Mouse (Mus musculus): ENCODE results near the gene Gtsf1l.
A peak's percentile ranks its signal among the peaks of the same experiment; 100 is the strongest.

Gene Gtsf1l

GRCm38 (mm10) chr2:163087728-163088127 is at the start of gene Gtsf1l:
Gtsf1l (minus strand) TSS chr2:163087855.
- no peak for DNase-seq (ENCODE audit: low read depth, low spot score)

- DNase-seq (ENCODE audit: low read depth, low spot score): no peak
These were observed 49.3 kb upstream of the Gtsf1l start for GRCm38 (mm10) chr2:163136996-163137395.

- no peak for DNase-seq (ENCODE audit: low read depth, low spot score)
These were observed 48.3 kb upstream of the Gtsf1l start for GRCm38 (mm10) chr2:163135931-163136330.

- no peak for DNase-seq (ENCODE audit: low read depth, low spot score)
These were observed 44.7 kb upstream of the Gtsf1l start for GRCm38 (mm10) chr2:163132314-163132713.

DNA sequence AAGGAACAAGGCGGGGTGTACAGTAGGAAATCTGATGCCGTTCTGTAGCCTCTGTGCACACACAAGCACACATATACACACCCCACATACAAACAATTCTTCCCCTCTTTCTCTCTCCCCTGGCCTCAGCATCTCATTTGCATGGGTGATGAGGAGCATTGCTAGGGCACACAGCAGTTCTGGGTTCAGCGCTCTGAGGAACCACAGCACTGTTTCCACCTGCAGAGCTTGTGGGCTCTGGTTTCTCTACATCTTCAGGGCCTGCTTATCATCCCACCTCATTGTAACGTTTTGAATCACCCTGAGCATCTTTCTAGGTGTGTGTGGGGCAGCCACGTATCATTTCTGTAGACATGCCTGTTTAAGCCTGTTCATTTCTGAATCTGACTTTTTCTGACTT is 43.2 kb upstream of the Gtsf1l start:
- no peak for DNase-seq (ENCODE audit: low read depth, low spot score)

DNA sequence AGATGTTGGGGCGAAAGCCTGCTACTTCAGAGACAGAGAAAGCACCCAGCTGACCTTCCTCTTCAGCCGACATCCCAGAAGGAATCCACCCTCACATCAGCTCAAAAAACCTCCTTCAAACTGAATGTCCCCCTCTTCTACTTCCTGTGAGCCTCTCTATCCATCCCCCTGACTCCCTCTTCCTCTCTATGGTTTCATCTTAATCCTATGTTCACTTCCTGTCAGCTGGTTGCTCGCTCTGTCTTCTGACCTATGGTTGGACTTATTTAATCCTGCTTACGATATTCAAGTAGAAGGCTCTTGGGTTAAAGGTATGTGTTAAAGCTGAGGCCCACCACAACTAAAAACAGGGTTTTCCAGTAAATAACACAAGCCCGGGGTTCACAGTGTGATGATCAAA is 35.8 kb upstream of the Gtsf1l start:
- DNase-seq (ENCODE audit: low read depth, low spot score): no peak

GRCm38 (mm10) chr2:163122319-163122718 is 34.7 kb upstream of the Gtsf1l start:
- no peak for DNase-seq (ENCODE audit: low read depth, low spot score)

- DNase-seq (ENCODE audit: low read depth, low spot score): no peak
These were observed 33.7 kb upstream of the Gtsf1l start for GRCm38 (mm10) chr2:163121353-163121660.

DNA sequence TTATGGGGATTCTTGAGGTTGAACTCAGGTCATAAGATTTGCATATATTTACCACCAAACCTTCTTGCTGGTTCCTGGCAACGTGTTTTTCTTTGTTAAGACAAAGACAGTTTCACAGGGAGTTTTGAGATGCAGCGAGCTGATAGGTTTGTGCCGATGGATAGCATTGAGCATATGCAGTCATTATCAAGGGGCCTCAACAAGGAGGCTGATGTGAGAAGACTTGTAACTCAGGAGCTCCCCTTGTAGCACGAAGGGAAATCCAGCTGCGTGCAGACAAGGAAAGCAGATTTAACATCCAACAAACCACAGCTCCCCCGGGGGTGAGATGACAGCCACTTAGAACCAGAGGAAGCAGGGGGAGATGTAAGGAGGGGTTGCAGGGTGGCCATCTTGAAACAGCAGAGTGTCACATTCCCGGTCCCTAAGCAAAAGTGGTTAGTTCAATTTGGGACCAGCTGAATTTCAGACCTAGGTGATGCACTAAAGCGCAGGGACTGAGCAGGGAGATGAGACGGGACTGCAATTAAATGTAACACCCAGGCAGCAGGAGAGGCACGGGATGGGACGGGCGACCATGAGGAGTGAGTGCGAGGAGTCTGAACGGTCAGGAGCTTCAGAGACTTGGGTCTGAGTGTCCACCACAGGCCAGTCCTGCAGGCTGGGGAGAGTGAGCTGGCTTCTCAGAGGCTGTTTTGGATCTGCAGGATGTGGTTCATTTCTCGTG is 33.1 kb upstream of the Gtsf1l start:
- DNase-seq (ENCODE audit: low read depth, low spot score): no peak

GRCm38 (mm10) chr2:163111413-163112201 is 24.0 kb upstream of the Gtsf1l start:
- DNase-seq (ENCODE audit: low read depth, low spot score): peak; percentile 65

- DNase-seq (ENCODE audit: low read depth, low spot score): no peak
These were observed 23.1 kb upstream of the Gtsf1l start for GRCm38 (mm10) chr2:163110706-163111105.

- no peak for DNase-seq (ENCODE audit: low read depth, low spot score)
These were observed 20.7 kb upstream of the Gtsf1l start for GRCm38 (mm10) chr2:163108385-163108784.

DNA sequence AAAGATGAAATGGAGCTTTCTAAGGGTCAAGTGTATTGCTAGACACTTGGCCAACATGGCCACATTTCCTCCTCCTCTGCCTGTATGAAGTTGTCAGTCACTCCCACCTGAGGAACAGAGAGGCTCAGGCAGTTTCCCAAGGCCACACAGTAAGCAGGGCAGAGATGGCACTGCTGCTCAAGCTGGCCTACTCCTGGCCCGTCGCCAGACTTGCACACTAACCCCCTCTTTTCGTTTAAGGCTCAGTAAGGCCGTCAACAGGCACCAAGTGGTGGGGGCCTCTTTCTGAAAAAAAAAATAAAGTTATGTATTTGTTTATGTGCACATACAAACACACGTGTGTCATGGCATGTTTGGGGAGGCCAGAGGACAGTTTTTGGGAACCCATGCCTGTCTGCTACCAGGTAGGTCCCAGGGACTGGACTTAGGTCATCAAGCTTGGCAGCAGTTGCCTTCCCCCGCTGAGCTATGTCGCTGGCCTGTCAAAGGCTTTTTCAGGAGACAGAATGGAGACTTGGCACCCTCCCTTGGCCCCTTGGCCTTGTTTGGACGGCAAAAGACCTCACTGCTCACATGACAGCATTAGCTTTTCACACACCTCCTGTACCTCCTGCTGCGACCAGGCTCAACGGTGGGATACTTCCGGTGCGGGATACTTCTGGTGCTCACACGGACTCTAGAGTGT is 16.6 kb upstream of the Gtsf1l start:
- DNase-seq (ENCODE audit: low read depth, low spot score): no peak

DNA sequence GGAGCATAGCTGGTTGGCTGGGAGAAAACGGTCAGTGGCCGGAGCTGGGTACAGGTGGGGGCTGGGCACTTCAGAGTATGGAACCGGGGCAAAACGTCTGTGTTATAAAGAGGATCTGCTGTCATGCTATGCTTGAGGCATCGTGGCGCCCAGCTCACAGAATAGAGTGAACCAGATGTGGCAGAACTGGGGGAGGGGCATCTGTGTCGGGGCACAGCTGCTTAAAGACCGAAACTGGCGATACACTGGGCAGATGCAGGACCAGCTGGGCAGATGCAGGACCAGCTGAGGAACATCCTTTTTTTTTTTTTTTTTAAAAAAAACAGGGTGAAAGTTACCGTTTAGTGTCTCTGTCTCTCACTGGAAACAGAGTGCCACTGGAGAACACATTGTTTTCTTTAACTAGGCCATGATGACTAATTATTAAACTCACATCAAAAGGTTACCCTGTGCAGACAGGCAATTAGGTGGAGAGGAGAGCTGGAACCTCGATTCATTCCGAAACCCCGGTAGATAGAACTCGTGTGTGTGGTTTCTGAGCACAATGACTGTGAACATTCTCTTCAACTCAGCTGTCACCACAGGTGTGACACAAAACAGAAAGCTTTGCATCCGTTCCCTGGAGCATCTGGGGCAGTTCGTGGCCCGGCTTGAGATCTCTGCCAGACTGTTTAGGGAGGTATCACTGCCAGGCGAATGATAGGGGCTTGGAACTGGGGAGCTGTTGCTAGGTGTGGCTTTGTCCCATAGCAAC is 15.4 kb upstream of the Gtsf1l start:
- no peak for DNase-seq (ENCODE audit: low read depth, low spot score)

- no peak for DNase-seq (ENCODE audit: low read depth, low spot score)
These were observed 14.6 kb upstream of the Gtsf1l start for GRCm38 (mm10) chr2:163102216-163102615.

DNA sequence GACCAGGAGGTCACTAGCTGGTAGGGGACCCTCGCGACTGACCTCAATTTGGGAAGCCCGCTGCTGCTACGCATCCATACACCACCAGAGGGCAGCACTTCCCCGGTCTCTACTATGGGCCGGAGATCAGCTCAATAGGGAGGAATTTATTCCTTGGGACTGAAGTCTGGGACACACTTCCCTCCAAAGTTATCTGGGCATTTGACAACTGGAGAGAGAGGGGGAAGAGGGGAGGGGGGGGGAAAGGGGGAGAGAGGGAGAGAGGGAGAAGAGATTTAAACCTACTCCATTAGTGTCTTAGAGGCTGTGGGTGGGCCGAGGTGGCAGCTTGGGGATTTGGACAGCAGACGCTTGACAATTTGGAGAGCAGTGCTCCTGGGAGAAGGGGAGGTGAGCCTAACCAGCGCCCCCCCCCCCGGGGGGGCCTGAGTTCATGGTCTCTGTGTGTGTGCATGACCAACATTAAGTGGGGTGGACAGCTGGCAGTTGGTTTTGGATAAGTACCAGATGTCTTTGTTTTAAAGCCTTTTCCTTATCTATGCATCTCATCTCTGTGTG is 14.1 kb upstream of the Gtsf1l start:
- no peak for DNase-seq (ENCODE audit: low read depth, low spot score)

- DNase-seq (ENCODE audit: low read depth, low spot score): no peak
These were observed 12.9 kb upstream of the Gtsf1l start for GRCm38 (mm10) chr2:163100551-163100950.

DNA sequence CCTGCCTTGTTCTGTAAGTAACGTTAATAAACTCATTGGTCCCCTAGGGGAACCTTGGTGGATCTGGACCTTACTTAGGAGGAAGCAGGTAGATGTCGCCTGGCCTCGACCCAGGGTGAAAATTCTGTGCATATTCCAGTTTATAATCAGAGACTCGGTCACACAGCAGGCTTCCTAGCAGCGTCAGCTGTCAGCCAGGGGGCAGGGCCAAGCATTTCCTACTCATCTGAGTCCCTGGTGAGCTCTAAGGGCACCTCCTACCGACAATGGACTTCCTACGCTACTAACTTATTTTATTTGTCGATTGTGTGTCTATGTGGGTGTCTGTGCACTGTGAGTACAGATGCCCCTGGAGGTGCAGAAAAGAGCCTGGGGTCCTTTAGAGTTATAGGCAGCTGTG is 12.3 kb upstream of the Gtsf1l start:
- no peak for DNase-seq (ENCODE audit: low read depth, low spot score)

DNA sequence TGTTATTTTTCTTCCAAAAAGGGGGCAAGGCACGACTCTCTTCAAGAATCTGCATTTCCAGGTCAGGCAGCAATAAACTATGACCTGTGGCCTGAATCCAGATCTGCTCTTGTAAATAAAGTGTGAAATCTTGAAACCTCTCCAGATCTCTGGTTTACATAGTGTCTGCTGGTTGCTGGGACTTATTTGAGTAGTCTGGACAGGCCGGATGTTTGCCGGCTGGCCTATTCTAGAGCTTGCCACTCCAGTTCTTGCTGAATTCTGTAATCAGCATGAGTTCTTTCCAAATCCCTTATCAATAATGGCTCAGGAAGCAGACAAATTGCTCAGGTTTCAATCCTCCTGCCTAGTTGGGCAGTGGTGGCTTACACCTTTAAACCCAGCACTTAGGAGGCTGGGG is 8.1 kb upstream of the Gtsf1l start:
- DNase-seq (ENCODE audit: low read depth, low spot score): no peak

DNA sequence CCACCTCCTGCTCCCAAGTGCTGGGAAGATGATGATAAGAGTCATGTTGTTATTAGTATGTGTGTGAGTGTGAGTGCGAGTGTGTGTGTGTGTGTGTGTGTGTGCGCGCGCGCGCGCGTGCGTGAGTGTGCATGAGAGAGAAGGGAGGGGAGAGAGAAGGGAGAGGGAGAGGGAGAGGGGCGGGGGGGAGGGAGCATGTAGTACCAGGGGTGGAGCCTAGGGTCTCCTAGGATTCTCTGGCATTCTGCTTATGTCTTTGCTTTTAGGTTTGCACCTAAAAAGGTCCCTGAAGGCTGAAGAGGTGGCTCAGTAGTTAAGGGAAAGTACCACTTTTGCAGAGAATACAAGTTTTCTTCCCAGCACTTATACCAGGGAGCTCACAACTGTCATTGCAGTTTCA is 7.3 kb upstream of the Gtsf1l start:
- no peak for DNase-seq (ENCODE audit: low read depth, low spot score)

- DNase-seq (ENCODE audit: low read depth, low spot score): no peak
These were observed 1.9 kb upstream of the Gtsf1l start for GRCm38 (mm10) chr2:163089475-163090123.

Data from brain, embryonic 18.5 days (tissue).